8 mouse cellular contexts compared by ENCODE assay signal in the genomic region with DNA sequence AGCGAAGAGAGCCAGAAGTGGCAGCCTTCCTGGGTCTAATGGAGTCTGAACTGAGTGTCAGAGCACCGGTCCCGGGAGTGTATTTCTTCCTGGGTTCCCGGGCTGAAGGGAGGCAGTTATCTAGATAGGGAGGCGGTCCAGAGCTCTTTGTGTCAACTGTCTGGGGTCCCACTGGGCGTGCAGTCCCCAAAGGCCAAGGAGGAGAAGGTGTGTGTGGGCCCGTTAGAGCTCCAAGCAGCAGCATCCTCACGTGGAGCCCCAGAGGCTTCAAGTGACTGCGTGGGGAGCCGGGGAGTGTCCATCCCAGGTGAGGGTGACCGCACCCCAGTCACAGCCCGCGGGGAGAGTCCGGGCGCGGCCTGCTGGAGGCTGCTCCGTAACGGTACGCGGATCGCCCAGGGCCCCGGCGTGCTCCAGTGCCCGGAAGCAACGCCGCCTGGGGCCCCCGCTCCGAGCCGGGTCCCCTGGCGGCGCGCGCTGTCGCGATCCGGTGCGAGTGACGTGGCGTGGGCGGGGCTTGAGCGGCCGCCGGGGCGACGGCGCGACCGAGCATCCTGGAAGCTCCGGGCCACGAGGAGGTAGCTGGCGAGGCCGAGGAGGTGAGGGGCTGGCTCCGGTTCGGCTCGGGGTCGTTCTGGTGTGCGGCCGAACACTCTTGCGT. TPM values are rescaled to one million over a fixed set of nuclear protein-coding genes. Genes with fewer than 3 reads are reported as not detected.
DNase-seq lines count a peak whose midpoint lies in the region; ATAC-seq and TF ChIP-seq lines count a peak whose summit lies in the region.

A gene (plus strand): TSS at position 502 of the 661 bp plus-strand sequence.

- peaks cover 8% of the 10 kb centered on the region; the same call in 1 of the 2 replicates for H3K36me3 ChIP-seq in ES-Bruce4 (ENCODE audit: control insufficient read depth, insufficient read depth, low read length, poor library complexity, severe bottlenecking)
- peaks cover 13% of the 10 kb centered on the region for H3K36me3 ChIP-seq in forebrain, embryonic 15.5 days
- peaks cover 11% of the 10 kb centered on the region for H3K36me3 ChIP-seq in neural tube, embryonic 15.5 days

- WGBS in forebrain, embryonic 15.5 days = 0% methylated on average over 59 of the region's 59 CpGs
- WGBS in neural tube, embryonic 15.5 days = under 1% methylated on average over 53 of the region's 59 CpGs

- TF ChIP-seq POLR2A in ES-Bruce4 (IDR thresholded peaks at IDR 0.05; ENCODE audit: insufficient read depth, low read length) = no peak

- peak within 1 kb of the TSS; percentile 95 for H3K4me2 ChIP-seq in forebrain, embryonic 15.5 days (replicated peaks)
- peak within 1 kb of the TSS; percentile 88 for H3K4me2 ChIP-seq in neural tube, embryonic 15.5 days

- intact Hi-C loops in heart, postnatal 14 days (cut with DNase I) = loop anchor here (2.0 kb wide), 1 partner anchor 28 kb away; no protein-coding TSS in a partner anchor

- peak; percentile 91 for ATAC-seq in forebrain, embryonic 15.5 days (replicated peaks)
- peak; percentile 92 for ATAC-seq in neural tube, embryonic 15.5 days (ENCODE audit: low FRiP score)

- 0 out of 2 replicates have a peak, but pooled peaks cover 2% of the 10 kb centered on the region for H3K27me3 ChIP-seq in ES-Bruce4 (ENCODE audit: control insufficient read depth, insufficient read depth, low read length, poor library complexity, severe bottlenecking)
- H3K27me3 ChIP-seq in forebrain, embryonic 15.5 days = no peaks in the 10 kb centered on the region
- no peaks in the 10 kb centered on the region for H3K27me3 ChIP-seq in neural tube, embryonic 15.5 days (replicated peaks)

- TF ChIP-seq EP300 in ES-Bruce4 (IDR thresholded peaks at IDR 0.05; ENCODE audit: insufficient read depth, low read depth, low read length) = no peak

- H3K9me3 ChIP-seq in ES-Bruce4 (replicated peaks; ENCODE audit: control insufficient read depth, insufficient read depth, low read length, poor library complexity, severe bottlenecking) = no peaks in the 10 kb centered on the region
- no peaks in the 10 kb centered on the region for H3K9me3 ChIP-seq in forebrain, embryonic 15.5 days
- no peaks in the 10 kb centered on the region for H3K9me3 ChIP-seq in neural tube, embryonic 15.5 days (replicated peaks)

- H3K4me1 ChIP-seq in ES-Bruce4 (ENCODE audit: control insufficient read depth, insufficient read depth, low read length) = peaks cover 2% of the 10 kb centered on the region
- peaks cover 18% of the 10 kb centered on the region for H3K4me1 ChIP-seq in forebrain, embryonic 15.5 days
- peaks cover 17% of the 10 kb centered on the region for H3K4me1 ChIP-seq in neural tube, embryonic 15.5 days

- peak; percentile 83 for DNase-seq in cerebellum, adult 11 months
- DNase-seq in heart, postnatal 14 days = peak; percentile 90 to 91
- DNase-seq in layer of hippocampus, adult 18-20 months (ENCODE audit: low spot score in 2 of 2) = peak; percentile 84 to 89
- peak; percentile 84 to 87 for DNase-seq in lung, adult 18-20 months
- peak; percentile 83 for DNase-seq in thymus, adult 18-20 months

- peak within 1 kb of the TSS; percentile 86 for H3K4me3 ChIP-seq in ES-Bruce4 (ENCODE audit: low read depth, low read length)
- H3K4me3 ChIP-seq in forebrain, embryonic 15.5 days = peak within 1 kb of the TSS; percentile 97
- H3K4me3 ChIP-seq in neural tube, embryonic 15.5 days (replicated peaks) = peak within 1 kb of the TSS; percentile 86

- H3K9ac ChIP-seq in ES-Bruce4 (ENCODE audit: low read depth, poor library complexity, severe bottlenecking) = peak within 1 kb of the TSS; percentile 84
- peak within 1 kb of the TSS; percentile 94 for H3K9ac ChIP-seq in forebrain, embryonic 15.5 days (replicated peaks)
- peak within 1 kb of the TSS; percentile 91 for H3K9ac ChIP-seq in neural tube, embryonic 15.5 days (replicated peaks)

- TF ChIP-seq CTCF in ES-Bruce4 (IDR thresholded peaks at IDR 0.05; ENCODE audit: low read depth, low read length) = no peak

- 0 out of 2 replicates have a peak within 1 kb of the TSS, but pooled peaks have one; percentile 7 for H3K27ac ChIP-seq in ES-Bruce4 (ENCODE audit: insufficient read depth, low read length)
- peak within 1 kb of the TSS; percentile 95 for H3K27ac ChIP-seq in forebrain, embryonic 15.5 days (replicated peaks)
- H3K27ac ChIP-seq in neural tube, embryonic 15.5 days (replicated peaks) = peak within 1 kb of the TSS; percentile 97

RNA-seq across cellular contexts. Expression of the gene that starts here (rescaled TPM):
- polyA plus RNA-seq in ES-Bruce4 (2011; ENCODE audit: insufficient read depth, insufficient read length, low read depth, missing spikeins) = 75.7 and 82.1 TPM in 2 replicates
- polyA plus RNA-seq in forebrain, embryonic 15.5 days (2015; fragmentation: Nextera tagmentation; extraction: Ambion mirVana) = 62.2 and 69.2 TPM in 2 replicates
- 10 to 100 TPM; 12.2 to 13.8 TPM for total RNA-seq in heart, postnatal 14 days (2021)
- 10 to 100 TPM; 18.6 to 20.8 TPM for total RNA-seq in layer of hippocampus, adult 18-20 months (2021)
- polyA plus RNA-seq in neural tube, embryonic 15.5 days (2015; fragmentation: Nextera tagmentation; extraction: Ambion mirVana) = 55.6 and 61.5 TPM in 2 replicates

Comparison
In these comparisons a context has a peak if more than half of its experiments do, and no peak if none do; other contexts are left out.
1. Peak in every context shown above with its lines: DNase-seq, ATAC-seq, H3K4me3 ChIP-seq and H3K27ac ChIP-seq.
2. H3K27ac ChIP-seq: peak in every context shown above with its lines; median percentile 97 in neural tube, embryonic 15.5 days; 95 in forebrain, embryonic 15.5 days; 7 in ES-Bruce4.